Mouse (Mus musculus): Measurements from ENCODE around the gene Hoxd9.

Hoxd9 gene

DNA sequence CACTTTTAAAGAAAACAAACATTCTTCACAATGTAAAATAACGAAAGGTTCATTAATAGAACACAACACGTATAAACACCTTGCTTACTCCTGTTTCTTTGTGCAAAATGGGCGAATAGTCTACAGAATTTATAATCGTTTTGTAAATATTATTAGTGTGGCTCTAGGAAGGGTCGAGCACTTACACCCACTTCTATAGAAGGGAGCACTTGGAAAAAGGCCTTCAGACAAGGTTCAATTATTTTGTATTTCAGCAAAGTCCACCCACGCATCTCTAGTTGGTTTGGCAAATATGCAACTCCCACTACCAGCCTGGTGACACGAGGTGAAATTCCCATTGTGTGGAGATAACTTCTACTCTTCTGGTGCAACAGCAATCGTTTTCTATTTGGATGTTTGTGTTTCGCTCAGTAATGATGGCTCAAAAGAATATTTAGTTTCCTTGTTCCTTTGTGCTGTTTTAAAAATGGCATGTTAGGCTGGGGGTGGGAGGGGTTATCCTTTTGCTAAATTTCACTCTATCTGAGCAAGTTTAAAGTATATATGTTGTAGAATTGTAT lies 51.0 kb downstream of the Hoxd9 start:
- no peak for DNase-seq (ENCODE audit: low spot score in 2 of 2)

- DNase-seq (ENCODE audit: low spot score in 2 of 2): no peak
Measured at GRCm38 (mm10) chr2:74749337-74750121, 52.0 kb downstream of the Hoxd9 start.
